Mouse (Mus musculus): Measurements from ENCODE around the gene Nap1l4. TPM values are rescaled to one million over a fixed set of nuclear protein-coding genes. Genes with fewer than 3 reads are reported as not detected.
A peak's percentile ranks its signal among the peaks of the same experiment; 100 is the strongest.

The Nap1l4 gene
- polyA plus RNA-seq, 1 experiment from 2014 or later: 204 TPM

DNA sequence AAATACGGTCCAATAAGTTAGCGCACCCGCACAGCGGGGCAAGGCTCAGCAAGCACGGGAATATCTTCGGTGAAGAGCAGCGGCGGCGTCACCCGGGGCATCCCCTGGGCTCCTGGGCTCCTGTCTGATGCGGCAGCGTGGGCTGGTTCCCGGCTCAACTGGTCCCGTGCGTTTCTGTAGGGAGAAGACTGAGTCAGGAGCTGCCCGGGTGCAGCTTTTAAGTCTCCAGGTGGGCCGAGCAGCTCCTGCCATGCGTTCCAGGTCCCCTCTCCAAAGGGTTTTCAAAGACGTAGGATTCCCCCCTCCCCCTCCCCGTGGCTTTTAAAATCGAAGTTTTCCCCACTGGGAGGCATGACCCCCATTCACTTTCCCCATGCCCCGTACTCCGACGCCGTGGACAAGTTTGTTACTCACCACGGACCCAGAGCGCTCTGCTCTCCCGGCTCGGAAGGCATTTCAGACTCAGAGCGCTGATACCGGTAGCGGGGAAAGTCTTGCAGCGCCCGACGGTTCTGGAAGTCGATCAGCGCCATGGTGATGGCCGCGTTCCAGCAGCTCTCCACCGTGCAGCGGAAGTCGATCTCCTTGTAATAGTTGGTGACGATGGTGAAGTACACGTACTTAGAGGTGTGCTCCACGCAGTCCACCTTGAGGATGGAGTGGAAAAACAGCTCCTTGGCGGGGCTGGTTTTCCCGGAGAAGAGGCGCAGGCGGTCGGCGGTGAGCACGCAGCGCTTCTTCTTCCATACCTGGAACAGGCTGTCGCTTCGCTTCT, 47.1 kb downstream of the Nap1l4 start:
- Histone ChIP-seq H3K9ac (ENCODE audit: low read length) (peak overlapping the region; percentile 46), H3K27ac (ENCODE audit: low read length) (no peak overlapping the region), H3K4me2 (ENCODE audit: low read depth, low read length) (peak overlapping the region; percentile 93), H3K27me3 (ENCODE audit: control insufficient read depth, insufficient read depth, low read length) (peaks cover 32% of the 10 kb centered on the region), H3K36me3 (ENCODE audit: control insufficient read depth, insufficient read depth, low read length) (no peaks in the 10 kb centered on the region), H3K4me1 (ENCODE audit: control insufficient read depth, insufficient read depth, low read length) (peaks cover 12% of the 10 kb centered on the region; the same call in 1 of the 2 replicates), H3K9me3 (replicated peaks; ENCODE audit: control insufficient read depth, low read length) (no peaks in the 10 kb centered on the region), H3K4me3 (replicated peaks; ENCODE audit: low read length) (peak overlapping the region; percentile 59)
- ATAC-seq (ENCODE audit: insufficient read depth, low FRiP score): no peak
- WGBS: 1% methylated on average over 55 of the region's 55 CpGs

DNA sequence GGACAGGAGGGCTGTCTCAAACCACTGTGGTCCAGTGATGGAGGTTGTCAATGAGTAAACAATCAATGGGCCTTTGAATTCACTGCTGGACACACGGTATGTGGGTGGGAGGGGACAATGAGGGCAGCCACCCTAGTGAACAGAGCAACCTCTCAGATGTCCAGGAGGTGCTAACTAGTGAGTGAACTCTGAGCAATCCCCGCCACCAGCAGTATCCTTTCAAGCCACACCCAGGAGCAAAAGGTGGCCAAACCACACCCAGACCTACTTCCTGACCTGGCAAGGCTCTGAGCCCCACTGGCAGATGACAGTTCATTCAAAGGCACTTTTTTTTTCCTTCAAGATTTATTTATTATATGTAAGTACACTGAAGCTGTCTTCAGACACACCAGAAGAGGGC, 48.0 kb downstream of the Nap1l4 start:
- Histone ChIP-seq H3K4me2 (ENCODE audit: low read depth, low read length) (no peak overlapping the region), H3K27me3 (ENCODE audit: control insufficient read depth, insufficient read depth, low read length) (peaks cover 32% of the 10 kb centered on the region), H3K27ac (ENCODE audit: low read length) (no peak overlapping the region), H3K4me3 (replicated peaks; ENCODE audit: low read length) (no peak overlapping the region), H3K9me3 (replicated peaks; ENCODE audit: control insufficient read depth, low read length) (no peaks in the 10 kb centered on the region), H3K36me3 (ENCODE audit: control insufficient read depth, insufficient read depth, low read length) (no peaks in the 10 kb centered on the region), H3K4me1 (ENCODE audit: control insufficient read depth, insufficient read depth, low read length) (peaks cover 12% of the 10 kb centered on the region; the same call in 1 of the 2 replicates), H3K9ac (ENCODE audit: low read length) (no peak overlapping the region)
- 48% methylated on average over 2 of the region's 2 CpGs for WGBS
- no peak for ATAC-seq (ENCODE audit: insufficient read depth, low FRiP score)

DNA sequence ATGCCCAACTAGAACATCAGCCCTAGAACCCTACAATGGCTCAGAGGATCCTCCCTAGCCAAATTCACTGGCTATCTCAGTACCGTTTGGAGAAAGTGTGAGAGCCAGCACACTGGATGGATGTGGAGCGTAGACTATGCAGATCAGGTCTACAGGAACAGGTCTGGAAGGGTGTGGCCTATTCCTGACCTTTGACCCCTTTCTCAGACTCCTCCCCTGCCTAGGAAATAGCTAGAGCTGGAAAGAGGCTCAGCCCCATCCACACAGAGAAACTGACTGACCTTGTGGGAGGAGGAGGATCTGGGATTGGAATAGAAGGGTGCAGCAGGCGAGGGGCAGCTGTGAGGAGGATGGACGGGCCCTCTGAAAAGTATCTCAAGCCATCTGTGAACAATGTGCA, 50.3 kb downstream of the Nap1l4 start:
- Histone ChIP-seq H3K36me3 (ENCODE audit: control insufficient read depth, insufficient read depth, low read length) (no peaks in the 10 kb centered on the region), H3K4me1 (ENCODE audit: control insufficient read depth, insufficient read depth, low read length) (peaks cover 12% of the 10 kb centered on the region; the same call in 1 of the 2 replicates), H3K4me3 (replicated peaks; ENCODE audit: low read length) (no peak overlapping the region), H3K27ac (ENCODE audit: low read length) (no peak overlapping the region), H3K27me3 (ENCODE audit: control insufficient read depth, insufficient read depth, low read length) (peaks cover 27% of the 10 kb centered on the region), H3K9ac (ENCODE audit: low read length) (no peak overlapping the region), H3K4me2 (ENCODE audit: low read depth, low read length) (no peak overlapping the region), H3K9me3 (replicated peaks; ENCODE audit: control insufficient read depth, low read length) (no peaks in the 10 kb centered on the region)
- 93% methylated on average over 4 of the region's 4 CpGs for WGBS
- no peak for ATAC-seq (ENCODE audit: insufficient read depth, low FRiP score)

DNA sequence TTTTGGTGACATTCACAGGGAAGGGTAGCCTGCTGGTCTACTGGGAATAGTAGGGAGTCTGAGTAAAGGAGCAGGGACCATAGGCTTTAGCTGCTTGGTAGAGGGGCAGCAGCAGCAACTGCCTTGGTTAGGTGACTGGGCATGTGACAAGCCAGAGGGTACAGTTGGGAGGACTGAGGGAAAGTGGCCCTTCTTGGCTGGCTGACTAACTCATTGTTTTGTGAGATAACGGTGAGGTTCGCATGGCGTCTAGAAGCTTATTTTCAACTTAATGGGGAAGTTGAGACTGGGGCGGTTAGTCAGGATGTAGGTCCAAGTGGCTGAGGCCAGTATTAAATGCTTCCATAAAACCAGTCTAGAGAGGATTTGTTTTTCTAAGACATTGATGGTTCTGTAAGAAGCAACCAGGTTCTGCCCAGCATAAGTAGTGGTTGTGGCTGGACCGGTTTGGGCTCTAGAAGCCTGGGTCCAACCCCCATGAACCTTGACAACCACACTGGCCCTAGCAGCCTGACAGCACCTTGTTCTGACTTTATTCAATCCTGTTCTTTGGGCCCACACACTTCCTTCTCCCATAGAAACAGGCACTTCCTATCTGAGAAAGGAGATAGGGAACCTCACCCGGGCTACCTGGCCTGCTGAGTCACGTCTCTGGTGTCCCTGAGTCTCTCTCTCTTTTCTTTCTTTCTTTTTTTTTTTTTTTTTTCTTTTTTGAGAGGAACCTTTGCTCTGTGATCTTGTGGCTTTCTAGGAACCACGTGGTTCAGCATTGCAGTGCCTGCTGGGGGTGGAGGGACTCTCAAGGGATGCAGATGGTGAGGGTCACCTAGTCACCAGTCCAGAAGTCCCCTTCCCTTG, 53.6 kb downstream of the Nap1l4 start:
- H3K4me3 ChIP-seq (replicated peaks; ENCODE audit: low read length): no peak overlapping the region
- no peak overlapping the region for H3K9ac ChIP-seq (ENCODE audit: low read length)
- H3K27ac ChIP-seq (ENCODE audit: low read length): no peak overlapping the region
- 68% methylated on average over 8 of the region's 8 CpGs for WGBS
- H3K4me1 ChIP-seq (ENCODE audit: control insufficient read depth, insufficient read depth, low read length): no peaks in the 10 kb centered on the region
- no peaks in the 10 kb centered on the region for H3K9me3 ChIP-seq (replicated peaks; ENCODE audit: control insufficient read depth, low read length)
- peak; percentile 54; the same call in 1 of the 2 replicates for ATAC-seq (ENCODE audit: insufficient read depth, low FRiP score)
- H3K27me3 ChIP-seq (ENCODE audit: control insufficient read depth, insufficient read depth, low read length): peaks cover under 1% of the 10 kb centered on the region
- H3K36me3 ChIP-seq (ENCODE audit: control insufficient read depth, insufficient read depth, low read length): no peaks in the 10 kb centered on the region
- H3K4me2 ChIP-seq (ENCODE audit: low read depth, low read length): no peak overlapping the region

DNA sequence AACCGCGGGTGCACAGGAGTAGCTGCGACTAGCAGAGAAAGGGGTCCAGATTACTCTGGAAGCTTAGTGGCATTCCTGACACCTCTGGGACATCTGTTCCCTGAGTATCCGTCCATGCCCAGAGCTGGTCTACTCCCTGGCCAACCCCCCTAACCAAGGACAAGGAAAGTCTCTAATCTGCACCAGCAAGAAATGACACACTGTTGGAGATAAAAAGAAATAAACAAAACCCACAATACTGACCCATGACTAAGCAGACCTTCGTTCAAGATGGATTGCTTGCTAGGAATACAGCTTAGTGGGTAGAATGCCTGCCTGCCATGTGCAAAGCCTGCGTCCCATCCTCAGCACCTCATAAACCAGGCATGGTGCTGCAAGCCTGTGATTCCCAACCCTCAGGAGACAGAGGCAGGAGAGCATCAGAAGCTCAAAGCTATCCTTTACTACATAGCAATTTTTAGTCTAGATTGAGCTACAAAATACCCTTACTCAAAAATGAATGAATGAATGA, 55.2 kb downstream of the Nap1l4 start:
- Histone ChIP-seq H3K36me3 (ENCODE audit: control insufficient read depth, insufficient read depth, low read length) (no peaks in the 10 kb centered on the region), H3K4me2 (ENCODE audit: low read depth, low read length) (no peak overlapping the region)

DNA sequence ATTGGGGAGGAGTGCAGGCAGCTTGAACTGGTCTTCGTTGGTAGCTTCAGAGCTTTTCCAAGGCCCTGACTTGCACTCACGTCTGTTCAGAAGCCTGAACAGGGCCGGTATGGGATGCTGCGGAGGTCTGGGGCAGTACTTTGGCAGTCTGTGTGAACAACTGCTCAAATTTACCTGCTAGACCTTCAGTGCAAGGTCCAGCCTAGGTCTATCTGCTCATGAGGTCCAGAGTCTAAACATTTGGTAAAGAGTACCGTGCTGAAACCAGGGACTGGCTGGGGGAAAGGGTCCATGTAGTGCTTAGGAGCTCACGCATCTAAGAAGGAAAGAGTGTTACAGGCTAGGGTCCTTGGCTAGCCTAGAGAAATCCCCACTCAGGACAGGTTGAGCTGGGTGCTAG, 59.2 kb downstream of the Nap1l4 start:
- no peak overlapping the region for H3K4me2 ChIP-seq (ENCODE audit: low read depth, low read length)
- 79% methylated on average over 6 of the region's 6 CpGs for WGBS
- ATAC-seq (ENCODE audit: insufficient read depth, low FRiP score): no peak
- no peak overlapping the region for H3K27ac ChIP-seq (ENCODE audit: low read length)
- no peak overlapping the region for H3K4me3 ChIP-seq (replicated peaks; ENCODE audit: low read length)
- H3K9me3 ChIP-seq (replicated peaks; ENCODE audit: control insufficient read depth, low read length): no peaks in the 10 kb centered on the region
- H3K9ac ChIP-seq (ENCODE audit: low read length): no peak overlapping the region
- no peaks in the 10 kb centered on the region for H3K27me3 ChIP-seq (ENCODE audit: control insufficient read depth, insufficient read depth, low read length)
- H3K36me3 ChIP-seq (ENCODE audit: control insufficient read depth, insufficient read depth, low read length): no peaks in the 10 kb centered on the region
- no peaks in the 10 kb centered on the region for H3K4me1 ChIP-seq (ENCODE audit: control insufficient read depth, insufficient read depth, low read length)

More for the DNA sequence above, 55.2 kb downstream of the Nap1l4 start:
- WGBS: 74% methylated on average over 6 of the region's 6 CpGs
- H3K4me1 ChIP-seq (ENCODE audit: control insufficient read depth, insufficient read depth, low read length): no peaks in the 10 kb centered on the region
- no peak overlapping the region for H3K9ac ChIP-seq (ENCODE audit: low read length)
- no peaks in the 10 kb centered on the region for H3K27me3 ChIP-seq (ENCODE audit: control insufficient read depth, insufficient read depth, low read length)
- no peak overlapping the region for H3K27ac ChIP-seq (ENCODE audit: low read length)
- H3K4me3 ChIP-seq (replicated peaks; ENCODE audit: low read length): no peak overlapping the region
- H3K9me3 ChIP-seq (replicated peaks; ENCODE audit: control insufficient read depth, low read length): no peaks in the 10 kb centered on the region
- no peak for ATAC-seq (ENCODE audit: insufficient read depth, low FRiP score)

DNA sequence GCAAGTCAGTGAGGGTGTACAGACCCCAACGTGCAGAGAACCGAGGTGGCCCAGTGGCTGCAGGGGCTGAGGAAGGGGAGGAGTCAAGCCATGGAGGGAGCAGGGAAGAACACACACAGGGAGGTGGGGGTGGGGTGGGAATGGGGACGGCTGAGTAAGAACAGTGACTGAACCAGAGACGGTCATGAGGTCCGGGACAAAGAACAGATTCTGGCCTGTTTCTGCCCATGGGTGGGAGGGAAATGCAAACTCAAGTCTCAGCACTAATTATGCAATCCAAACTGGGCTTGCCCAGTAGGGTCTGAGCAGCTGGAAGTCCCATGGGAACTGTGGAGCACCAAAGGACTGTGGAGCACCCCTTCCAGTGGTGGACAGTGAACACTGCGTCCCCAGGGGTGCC, 66.4 kb downstream of the Nap1l4 start:
- Histone ChIP-seq H3K27me3 (ENCODE audit: control insufficient read depth, insufficient read depth, low read length) (no peaks in the 10 kb centered on the region), H3K4me3 (replicated peaks; ENCODE audit: low read length) (no peak overlapping the region), H3K9me3 (replicated peaks; ENCODE audit: control insufficient read depth, low read length) (no peaks in the 10 kb centered on the region), H3K9ac (ENCODE audit: low read length) (no peak overlapping the region), H3K4me2 (ENCODE audit: low read depth, low read length) (no peak overlapping the region), H3K4me1 (ENCODE audit: control insufficient read depth, insufficient read depth, low read length) (no peaks in the 10 kb centered on the region), H3K36me3 (ENCODE audit: control insufficient read depth, insufficient read depth, low read length) (no peaks in the 10 kb centered on the region), H3K27ac (ENCODE audit: low read length) (no peak overlapping the region)
- WGBS: 11% methylated on average over 6 of the region's 6 CpGs
- peak; percentile 23; the same call in 1 of the 2 replicates for ATAC-seq (ENCODE audit: insufficient read depth, low FRiP score)

DNA sequence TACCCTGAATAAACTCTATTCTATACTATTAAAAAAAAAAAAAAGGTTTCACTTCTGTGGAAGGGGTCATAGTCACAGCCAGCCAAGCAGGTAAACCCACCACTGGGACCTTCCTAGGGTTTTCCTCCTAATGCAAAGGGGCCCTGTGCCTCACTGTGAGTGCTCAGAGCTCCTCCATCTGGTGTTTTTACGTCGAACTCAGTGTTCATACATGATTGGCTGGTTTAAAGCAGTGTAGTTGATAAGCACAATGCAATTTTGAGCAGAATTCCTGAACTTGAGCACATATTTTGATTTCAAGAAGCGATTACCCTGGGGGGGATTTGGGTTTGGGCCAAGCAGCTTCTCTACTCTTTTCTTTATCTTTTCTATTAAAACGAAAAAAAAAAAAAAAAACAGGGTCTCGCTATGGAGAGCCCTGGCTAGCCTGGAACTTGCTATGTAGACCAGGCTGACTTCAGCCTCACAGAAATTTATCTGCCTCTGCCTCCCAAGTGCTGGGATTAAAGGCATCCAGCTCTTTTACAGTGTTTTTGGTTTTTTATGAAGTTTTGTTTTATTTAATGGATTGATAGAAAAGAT, 67.0 kb downstream of the Nap1l4 start:
- Histone ChIP-seq H3K4me1 (ENCODE audit: control insufficient read depth, insufficient read depth, low read length) (no peaks in the 10 kb centered on the region), H3K4me3 (replicated peaks; ENCODE audit: low read length) (no peak overlapping the region), H3K27ac (ENCODE audit: low read length) (no peak overlapping the region), H3K36me3 (ENCODE audit: control insufficient read depth, insufficient read depth, low read length) (no peaks in the 10 kb centered on the region), H3K27me3 (ENCODE audit: control insufficient read depth, insufficient read depth, low read length) (no peaks in the 10 kb centered on the region), H3K9me3 (replicated peaks; ENCODE audit: control insufficient read depth, low read length) (no peaks in the 10 kb centered on the region), H3K4me2 (ENCODE audit: low read depth, low read length) (no peak overlapping the region), H3K9ac (ENCODE audit: low read length) (no peak overlapping the region)
- WGBS: 47% methylated on average over 5 of the region's 5 CpGs
- ATAC-seq (ENCODE audit: insufficient read depth, low FRiP score): no peak

DNA sequence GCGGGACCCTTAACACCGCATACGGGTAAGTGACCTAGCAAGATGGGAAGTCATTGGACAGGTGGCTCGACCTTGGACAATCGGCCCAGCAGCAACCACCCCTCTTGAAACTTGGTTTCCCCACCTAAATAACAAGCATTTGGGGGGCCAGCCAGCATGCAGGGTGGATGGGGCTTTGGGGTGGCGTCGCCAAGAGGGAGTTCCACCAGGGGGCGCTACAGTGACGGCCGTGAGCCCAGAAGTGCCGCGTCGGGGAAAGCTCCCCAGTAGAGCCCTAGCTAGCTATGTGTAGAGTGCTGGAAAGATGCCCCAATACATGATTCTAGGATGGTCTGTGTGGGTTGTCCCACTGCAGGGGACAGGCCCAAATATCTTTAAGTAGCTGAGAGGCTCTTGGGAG, 68.4 kb downstream of the Nap1l4 start:
- no peak for ATAC-seq (ENCODE audit: insufficient read depth, low FRiP score)

More for the DNA sequence above, 68.4 kb downstream of the Nap1l4 start:
- no peak overlapping the region for H3K4me2 ChIP-seq (ENCODE audit: low read depth, low read length)
- H3K27ac ChIP-seq (ENCODE audit: low read length): no peak overlapping the region
- no peaks in the 10 kb centered on the region for H3K4me1 ChIP-seq (ENCODE audit: control insufficient read depth, insufficient read depth, low read length)
- no peaks in the 10 kb centered on the region for H3K27me3 ChIP-seq (ENCODE audit: control insufficient read depth, insufficient read depth, low read length)
- H3K9ac ChIP-seq (ENCODE audit: low read length): no peak overlapping the region
- no peaks in the 10 kb centered on the region for H3K36me3 ChIP-seq (ENCODE audit: control insufficient read depth, insufficient read depth, low read length)
- no peak overlapping the region for H3K4me3 ChIP-seq (replicated peaks; ENCODE audit: low read length)
- 29% methylated on average over 13 of the region's 13 CpGs for WGBS
- H3K9me3 ChIP-seq (replicated peaks; ENCODE audit: control insufficient read depth, low read length): no peaks in the 10 kb centered on the region

Data from stomach, embryonic 16.5 days (tissue).